Mouse (Mus musculus): Measurements from ENCODE around the gene Inip. TPM values are rescaled to one million over a fixed set of nuclear protein-coding genes. Genes with fewer than 3 reads are reported as not detected.

Inip gene
- polyA plus RNA-seq (2012; rRNA removed), result 1.8 and 4.1 TPM in 2 replicates

GRCm38 (mm10) chr4:59801489-59801888 is at the start of gene Inip:
Gene Inip (minus strand): TSS chr4:59801589.
- Histone ChIP-seq H3K27me3 (ENCODE audit: control insufficient read depth, insufficient read depth, low read length) (no peaks in the 10 kb centered on the region), H3K27ac (ENCODE audit: insufficient read depth, low read depth, low read length) (no peak within 1 kb of the TSS), H3K4me1 (ENCODE audit: control insufficient read depth, insufficient read depth, insufficient read length, low read length) (0 out of 2 replicates have a peak, but pooled peaks cover 2% of the 10 kb centered on the region), H3K4me3 (ENCODE audit: low read depth, low read length) (no peak within 1 kb of the TSS), H3K36me3 (ENCODE audit: control insufficient read depth, insufficient read depth, low read length) (no peaks in the 10 kb centered on the region)
- TF ChIP-seq CTCF (IDR thresholded peaks at IDR 0.05; ENCODE audit: extremely low read depth, insufficient read length, insufficient replicate concordance, low read depth, low read length) (no peak), POLR2A (IDR thresholded peaks at IDR 0.05; ENCODE audit: low read depth, low read length) (no peak)

- peak; percentile 84; the same call in 1 of the 2 replicates for TF ChIP-seq CTCF (IDR thresholded peaks at IDR 0.05; ENCODE audit: extremely low read depth, insufficient read length, insufficient replicate concordance, low read depth, low read length)
- no peak for TF ChIP-seq POLR2A (IDR thresholded peaks at IDR 0.05; ENCODE audit: low read depth, low read length)
- 63% methylated on average over 2 of the region's 2 CpGs for WGBS
- no peak overlapping the region for H3K27ac ChIP-seq (ENCODE audit: insufficient read depth, low read depth, low read length)
Observed at GRCm38 (mm10) chr4:59850181-59850580, 48.8 kb upstream of the Inip start.

GRCm38 (mm10) chr4:59847447-59847846 is 46.1 kb upstream of the Inip start:
- Histone ChIP-seq H3K27me3 (ENCODE audit: control insufficient read depth, insufficient read depth, low read length) (no peaks in the 10 kb centered on the region), H3K27ac (ENCODE audit: insufficient read depth, low read depth, low read length) (no peak overlapping the region), H3K4me3 (ENCODE audit: low read depth, low read length) (no peak overlapping the region), H3K4me1 (ENCODE audit: control insufficient read depth, insufficient read depth, insufficient read length, low read length) (no peaks in the 10 kb centered on the region), H3K36me3 (ENCODE audit: control insufficient read depth, insufficient read depth, low read length) (no peaks in the 10 kb centered on the region)
- 90% methylated on average over 5 of the region's 5 CpGs for WGBS
- TF ChIP-seq CTCF (IDR thresholded peaks at IDR 0.05; ENCODE audit: extremely low read depth, insufficient read length, insufficient replicate concordance, low read depth, low read length) (no peak), POLR2A (IDR thresholded peaks at IDR 0.05; ENCODE audit: low read depth, low read length) (no peak)

More at GRCm38 (mm10) chr4:59850181-59850580, 48.8 kb upstream of the Inip start:
- no peaks in the 10 kb centered on the region for H3K36me3 ChIP-seq (ENCODE audit: control insufficient read depth, insufficient read depth, low read length)
- H3K4me1 ChIP-seq (ENCODE audit: control insufficient read depth, insufficient read depth, insufficient read length, low read length), result no peaks in the 10 kb centered on the region
- no peaks in the 10 kb centered on the region for H3K27me3 ChIP-seq (ENCODE audit: control insufficient read depth, insufficient read depth, low read length)
- H3K4me3 ChIP-seq (ENCODE audit: low read depth, low read length), result no peak overlapping the region

GRCm38 (mm10) chr4:59845245-59845637 is 43.9 kb upstream of the Inip start:
- WGBS, result 71% methylated on average over 3 of the region's 3 CpGs
- no peak for TF ChIP-seq CTCF (IDR thresholded peaks at IDR 0.05; ENCODE audit: extremely low read depth, insufficient read length, insufficient replicate concordance, low read depth, low read length)
- TF ChIP-seq POLR2A (IDR thresholded peaks at IDR 0.05; ENCODE audit: low read depth, low read length), result no peak
- Histone ChIP-seq H3K27ac (ENCODE audit: insufficient read depth, low read depth, low read length) (no peak overlapping the region), H3K4me1 (ENCODE audit: control insufficient read depth, insufficient read depth, insufficient read length, low read length) (no peaks in the 10 kb centered on the region), H3K27me3 (ENCODE audit: control insufficient read depth, insufficient read depth, low read length) (no peaks in the 10 kb centered on the region), H3K4me3 (ENCODE audit: low read depth, low read length) (no peak overlapping the region), H3K36me3 (ENCODE audit: control insufficient read depth, insufficient read depth, low read length) (no peaks in the 10 kb centered on the region)

- no peaks in the 10 kb centered on the region for H3K27me3 ChIP-seq (ENCODE audit: control insufficient read depth, insufficient read depth, low read length)
- 70% methylated on average over 15 of the region's 15 CpGs for WGBS
- no peak overlapping the region for H3K4me3 ChIP-seq (ENCODE audit: low read depth, low read length)
- H3K4me1 ChIP-seq (ENCODE audit: control insufficient read depth, insufficient read depth, insufficient read length, low read length), result no peaks in the 10 kb centered on the region
- TF ChIP-seq CTCF (IDR thresholded peaks at IDR 0.05; ENCODE audit: extremely low read depth, insufficient read length, insufficient replicate concordance, low read depth, low read length), result no peak
- no peak for TF ChIP-seq POLR2A (IDR thresholded peaks at IDR 0.05; ENCODE audit: low read depth, low read length)
- no peaks in the 10 kb centered on the region for H3K36me3 ChIP-seq (ENCODE audit: control insufficient read depth, insufficient read depth, low read length)
- no peak overlapping the region for H3K27ac ChIP-seq (ENCODE audit: insufficient read depth, low read depth, low read length)
Observed at GRCm38 (mm10) chr4:59844460-59845244, 43.3 kb upstream of the Inip start.

- 38% methylated on average over 7 of the region's 7 CpGs for WGBS
- H3K27me3 ChIP-seq (ENCODE audit: control insufficient read depth, insufficient read depth, low read length), result no peaks in the 10 kb centered on the region
- H3K4me3 ChIP-seq (ENCODE audit: low read depth, low read length), result no peak overlapping the region
- TF ChIP-seq POLR2A (IDR thresholded peaks at IDR 0.05; ENCODE audit: low read depth, low read length), result no peak
- TF ChIP-seq CTCF (IDR thresholded peaks at IDR 0.05; ENCODE audit: extremely low read depth, insufficient read length, insufficient replicate concordance, low read depth, low read length), result no peak
- peaks cover 2% of the 10 kb centered on the region; the same call in 1 of the 2 replicates for H3K4me1 ChIP-seq (ENCODE audit: control insufficient read depth, insufficient read depth, insufficient read length, low read length)
- no peak overlapping the region for H3K27ac ChIP-seq (ENCODE audit: insufficient read depth, low read depth, low read length)
- H3K36me3 ChIP-seq (ENCODE audit: control insufficient read depth, insufficient read depth, low read length), result no peaks in the 10 kb centered on the region
Observed at GRCm38 (mm10) chr4:59837659-59838058, 36.3 kb upstream of the Inip start.

GRCm38 (mm10) chr4:59832810-59833209 is 31.4 kb upstream of the Inip start:
- H3K36me3 ChIP-seq (ENCODE audit: control insufficient read depth, insufficient read depth, low read length), result no peaks in the 10 kb centered on the region
- TF ChIP-seq CTCF (IDR thresholded peaks at IDR 0.05; ENCODE audit: extremely low read depth, insufficient read length, insufficient replicate concordance, low read depth, low read length) (no peak), POLR2A (IDR thresholded peaks at IDR 0.05; ENCODE audit: low read depth, low read length) (no peak)
- 23% methylated on average over 6 of the region's 6 CpGs for WGBS
- no peak overlapping the region for H3K4me3 ChIP-seq (ENCODE audit: low read depth, low read length)
- no peaks in the 10 kb centered on the region for H3K27me3 ChIP-seq (ENCODE audit: control insufficient read depth, insufficient read depth, low read length)
- H3K4me1 ChIP-seq (ENCODE audit: control insufficient read depth, insufficient read depth, insufficient read length, low read length), result peaks cover 2% of the 10 kb centered on the region; the same call in 1 of the 2 replicates
- no peak overlapping the region for H3K27ac ChIP-seq (ENCODE audit: insufficient read depth, low read depth, low read length)

Data from small intestine, adult 2 months (tissue).